Mouse (Mus musculus): ENCODE measurements around the gene Rft1.

The Rft1 gene

GRCm38 (mm10) chr14:30653943-30654659 is at the start of gene Rft1:
Gene Rft1 (plus strand): TSS chr14:30654360.
- DNase-seq (ENCODE audit: low spot score): peak; percentile 97

- no peak for DNase-seq (ENCODE audit: low spot score)
Measured at GRCm38 (mm10) chr14:30606817-30607216, 47.3 kb upstream of the Rft1 start.

- DNase-seq (ENCODE audit: low spot score): no peak
Measured at GRCm38 (mm10) chr14:30607696-30608095, 46.5 kb upstream of the Rft1 start.

- DNase-seq (ENCODE audit: low spot score): no peak
Measured at GRCm38 (mm10) chr14:30608176-30608575, 46.0 kb upstream of the Rft1 start.

- DNase-seq (ENCODE audit: low spot score): no peak
Measured at GRCm38 (mm10) chr14:30609499-30609898, 44.7 kb upstream of the Rft1 start.

GRCm38 (mm10) chr14:30610304-30610703 is 43.9 kb upstream of the Rft1 start:
- DNase-seq (ENCODE audit: low spot score): no peak

GRCm38 (mm10) chr14:30610940-30611339 is 43.2 kb upstream of the Rft1 start:
- no peak for DNase-seq (ENCODE audit: low spot score)

- peak; percentile 85 for DNase-seq (ENCODE audit: low spot score)
Measured at GRCm38 (mm10) chr14:30612523-30612922, 41.6 kb upstream of the Rft1 start.

GRCm38 (mm10) chr14:30612962-30613715 is 41.0 kb upstream of the Rft1 start:
- DNase-seq (ENCODE audit: low spot score): no peak

GRCm38 (mm10) chr14:30616751-30617150 is 37.4 kb upstream of the Rft1 start:
- DNase-seq (ENCODE audit: low spot score): no peak

- DNase-seq (ENCODE audit: low spot score): no peak
Measured at GRCm38 (mm10) chr14:30618746-30619275, 35.3 kb upstream of the Rft1 start.

- no peak for DNase-seq (ENCODE audit: low spot score)
Measured at GRCm38 (mm10) chr14:30619982-30620578, 34.1 kb upstream of the Rft1 start.

GRCm38 (mm10) chr14:30622130-30622529 is 32.0 kb upstream of the Rft1 start:
- DNase-seq (ENCODE audit: low spot score): no peak

- no peak for DNase-seq (ENCODE audit: low spot score)
Measured at GRCm38 (mm10) chr14:30622556-30622955, 31.6 kb upstream of the Rft1 start.

- peak; percentile 33 for DNase-seq (ENCODE audit: low spot score)
Measured at GRCm38 (mm10) chr14:30624277-30624721, 29.9 kb upstream of the Rft1 start.

GRCm38 (mm10) chr14:30625131-30625807 is 28.9 kb upstream of the Rft1 start:
- peak; percentile 62 for DNase-seq (ENCODE audit: low spot score)

GRCm38 (mm10) chr14:30625856-30626726 is 28.1 kb upstream of the Rft1 start, which contains the start of gene Prkcd:
Gene Prkcd (minus strand): TSS chr14:30626210.
- DNase-seq (ENCODE audit: low spot score): peak; percentile 79

- DNase-seq (ENCODE audit: low spot score): no peak
Measured at GRCm38 (mm10) chr14:30626756-30627742, 27.1 kb upstream of the Rft1 start.

GRCm38 (mm10) chr14:30628235-30628634 is 25.9 kb upstream of the Rft1 start:
- no peak for DNase-seq (ENCODE audit: low spot score)

GRCm38 (mm10) chr14:30629839-30630238 is 24.3 kb upstream of the Rft1 start:
- no peak for DNase-seq (ENCODE audit: low spot score)
